In the genomic region with DNA sequence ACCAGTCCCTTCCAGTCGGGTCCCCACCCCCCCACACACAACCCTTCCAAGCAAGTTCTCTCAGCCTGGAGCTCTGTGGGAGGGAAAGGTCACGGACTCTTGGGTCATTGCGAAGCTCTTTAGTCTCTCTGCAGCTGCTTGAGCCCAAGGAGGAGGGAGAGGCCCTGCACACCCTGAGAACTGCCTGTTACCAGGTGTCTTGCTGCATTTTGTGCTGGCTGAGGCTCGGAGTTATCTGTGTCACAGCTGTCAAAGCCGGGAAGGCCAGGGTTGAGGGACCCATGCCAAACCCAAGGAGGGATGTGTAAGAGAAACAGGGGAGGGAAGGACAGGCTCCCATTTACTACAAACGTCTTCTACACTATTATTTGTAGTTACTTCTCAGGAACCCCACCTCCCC, we compare ENCODE assay signal across 16 mouse cellular contexts.
DNase-seq lines count a peak whose midpoint lies in the region; ATAC-seq and TF ChIP-seq lines count a peak whose summit lies in the region.
"Had no signal": no experiment of that assay in that cellular context is flagged by ENCODE, and none has a peak within 500 bp of the region (broad histone marks: within the 10 kb centered on the region; RNA-seq: fewer than 3 reads in every experiment).

No protein-coding gene starts in this region.

- no peak; the same call in 1 of the 2 replicates for ATAC-seq in lung, postnatal 0 days
- ATAC-seq in embryonic facial prominence, embryonic 14.5 days (ENCODE audit: low read depth) = no peak; the same call in 1 of the 2 replicates
- no peak for ATAC-seq in hindbrain, embryonic 11.5 days (ENCODE audit: low FRiP score)
- ATAC-seq: intestine, embryonic 16.5 days; Patski had no signal

- H3K4me2 ChIP-seq in lung, postnatal 0 days (replicated peaks; ENCODE audit: low read depth, low read length) = no peak overlapping the region
- no peak overlapping the region for H3K4me2 ChIP-seq in embryonic facial prominence, embryonic 14.5 days (ENCODE audit: low read depth, low read length)
- no peak overlapping the region for H3K4me2 ChIP-seq in hindbrain, embryonic 11.5 days (replicated peaks; ENCODE audit: low read depth, low read length)
- H3K4me2 ChIP-seq: embryonic facial prominence, embryonic 13.5 days; hindbrain, embryonic 14.5 days; midbrain, embryonic 11.5 days had no signal

- no peaks in the 10 kb centered on the region for H3K9me3 ChIP-seq in lung, postnatal 0 days (ENCODE audit: low read length)
- no peaks in the 10 kb centered on the region for H3K9me3 ChIP-seq in embryonic facial prominence, embryonic 14.5 days (ENCODE audit: control insufficient read depth, low read length)
- no peaks in the 10 kb centered on the region for H3K9me3 ChIP-seq in hindbrain, embryonic 11.5 days (ENCODE audit: control insufficient read depth, low read length)
- H3K9me3 ChIP-seq: embryonic facial prominence, embryonic 13.5 days had no signal

- TF ChIP-seq EP300 in lung, postnatal 0 days (IDR thresholded peaks at IDR 0.05) = no peak

- peak; percentile 47 for DNase-seq in gastrocnemius, postnatal 14 days
- no peak for DNase-seq in gastrocnemius, postnatal 10 days
- peak; percentile 26 for DNase-seq in lung, postnatal 0 days (ENCODE audit: low spot score)
- DNase-seq in lung, adult 2 months = no peak
- DNase-seq in embryonic facial prominence, embryonic 14.5 days (ENCODE audit: low spot score) = peak; percentile 26
- peak; percentile 19 for DNase-seq in testis, postnatal 14 days (ENCODE audit: low spot score)
- no peak for DNase-seq in spleen, adult 18-20 months
- DNase-seq in hindbrain, embryonic 11.5 days (ENCODE audit: low spot score) = no peak
- DNase-seq: B cell, adult 2 months; cerebellum, postnatal 25 days; kidney, postnatal 25 days had no signal

- no peak overlapping the region for H3K27ac ChIP-seq in lung, postnatal 0 days (ENCODE audit: low read length)
- H3K27ac ChIP-seq in embryonic facial prominence, embryonic 14.5 days (replicated peaks; ENCODE audit: low read depth, low read length) = no peak overlapping the region
- H3K27ac ChIP-seq in hindbrain, embryonic 11.5 days (ENCODE audit: low read depth, low read length) = no peak overlapping the region
- H3K27ac ChIP-seq: embryonic facial prominence, embryonic 13.5 days; hindbrain, embryonic 14.5 days had no signal

- no peaks in the 10 kb centered on the region for H3K36me3 ChIP-seq in lung, postnatal 0 days (ENCODE audit: insufficient read depth, low read length)
- no peaks in the 10 kb centered on the region for H3K36me3 ChIP-seq in embryonic facial prominence, embryonic 14.5 days (ENCODE audit: control insufficient read depth, insufficient read depth, low read length)
- no peaks in the 10 kb centered on the region for H3K36me3 ChIP-seq in hindbrain, embryonic 11.5 days (ENCODE audit: control insufficient read depth, insufficient read depth, low read length)
- H3K36me3 ChIP-seq: embryonic facial prominence, embryonic 13.5 days had no signal

- intact Hi-C loops in gastrocnemius, postnatal 14 days (cut with DNase I; ENCODE audit: low total_unique reads) = no loop called here

- no peak for TF ChIP-seq CTCF in lung, postnatal 0 days (IDR thresholded peaks at IDR 0.05)
- TF ChIP-seq CTCF in lung, adult 2 months (IDR thresholded peaks at IDR 0.05; ENCODE audit: insufficient read depth, low read length) = no peak

- TF ChIP-seq POLR2A in lung, adult 2 months (IDR thresholded peaks at IDR 0.05; ENCODE audit: borderline replicate concordance, extremely low read depth, low read depth, low read length) = no peak

- no peaks in the 10 kb centered on the region for H3K27me3 ChIP-seq in lung, postnatal 0 days (replicated peaks; ENCODE audit: insufficient read depth, low read length)
- no peaks in the 10 kb centered on the region for H3K27me3 ChIP-seq in embryonic facial prominence, embryonic 14.5 days (replicated peaks; ENCODE audit: control insufficient read depth, insufficient read depth, low read length)
- no peaks in the 10 kb centered on the region for H3K27me3 ChIP-seq in hindbrain, embryonic 11.5 days (ENCODE audit: control insufficient read depth, insufficient read depth, low read length)
- H3K27me3 ChIP-seq: embryonic facial prominence, embryonic 13.5 days; Patski had no signal

- H3K4me1 ChIP-seq in lung, postnatal 0 days (ENCODE audit: insufficient read depth, low read depth, low read length) = no peaks in the 10 kb centered on the region
- H3K4me1 ChIP-seq in lung, adult 2 months (ENCODE audit: control insufficient read depth, insufficient read depth, low read length) = no peaks in the 10 kb centered on the region
- H3K4me1 ChIP-seq in embryonic facial prominence, embryonic 14.5 days (ENCODE audit: control insufficient read depth, insufficient read depth, low read length) = peaks cover 9% of the 10 kb centered on the region
- H3K4me1 ChIP-seq in hindbrain, embryonic 11.5 days (replicated peaks; ENCODE audit: control insufficient read depth, insufficient read depth, low read length) = no peaks in the 10 kb centered on the region

- 51% methylated on average over 6 of the region's 6 CpGs for WGBS in lung, postnatal 0 days
- WGBS in lung, adult 2 months = 42% methylated on average over 6 of the region's 6 CpGs
- 38% methylated on average over 5 of the region's 6 CpGs for WGBS in embryonic facial prominence, embryonic 14.5 days
- WGBS in hindbrain, embryonic 11.5 days = 53% methylated on average over 6 of the region's 6 CpGs

- H3K4me3 ChIP-seq in lung, postnatal 0 days (ENCODE audit: low read depth, low read length) = no peak overlapping the region
- H3K4me3 ChIP-seq in lung, adult 2 months (replicated peaks; ENCODE audit: extremely low read depth, low read depth, low read length) = no peak overlapping the region
- no peak overlapping the region for H3K4me3 ChIP-seq in embryonic facial prominence, embryonic 14.5 days (ENCODE audit: low read depth, low read length)
- no peak overlapping the region for H3K4me3 ChIP-seq in hindbrain, embryonic 11.5 days (ENCODE audit: low read depth, low read length)
- H3K4me3 ChIP-seq: embryonic facial prominence, embryonic 13.5 days had no signal

- no peak overlapping the region for H3K9ac ChIP-seq in lung, postnatal 0 days (replicated peaks; ENCODE audit: low read depth)
- H3K9ac ChIP-seq in embryonic facial prominence, embryonic 14.5 days (ENCODE audit: low read depth, low read length) = no peak overlapping the region
- no peak overlapping the region for H3K9ac ChIP-seq in hindbrain, embryonic 11.5 days (ENCODE audit: low read depth, low read length)
- H3K9ac ChIP-seq: embryonic facial prominence, embryonic 13.5 days; hindbrain, embryonic 14.5 days had no signal

Comparison
In these comparisons a context has a peak if more than half of its experiments do, and no peak if none do; other contexts are left out.
1. DNase-seq: peak in gastrocnemius, postnatal 14 days (single experiment), lung, postnatal 0 days (single experiment), embryonic facial prominence, embryonic 14.5 days (single experiment) and testis, postnatal 14 days (single experiment); none in gastrocnemius, postnatal 10 days (single experiment), lung, adult 2 months (single experiment), spleen, adult 18-20 months (0 of 2) and hindbrain, embryonic 11.5 days (single experiment).